Mouse (Mus musculus): ENCODE measurements around the gene Ssc5d. TPM values are rescaled to one million over a fixed set of nuclear protein-coding genes. Genes with fewer than 3 reads are reported as not detected.

Ssc5d gene
- 0.88 and 1.3 TPM in 2 replicates for polyA plus RNA-seq (2015; fragmentation: Nextera tagmentation; extraction: Ambion mirVana)

DNA sequence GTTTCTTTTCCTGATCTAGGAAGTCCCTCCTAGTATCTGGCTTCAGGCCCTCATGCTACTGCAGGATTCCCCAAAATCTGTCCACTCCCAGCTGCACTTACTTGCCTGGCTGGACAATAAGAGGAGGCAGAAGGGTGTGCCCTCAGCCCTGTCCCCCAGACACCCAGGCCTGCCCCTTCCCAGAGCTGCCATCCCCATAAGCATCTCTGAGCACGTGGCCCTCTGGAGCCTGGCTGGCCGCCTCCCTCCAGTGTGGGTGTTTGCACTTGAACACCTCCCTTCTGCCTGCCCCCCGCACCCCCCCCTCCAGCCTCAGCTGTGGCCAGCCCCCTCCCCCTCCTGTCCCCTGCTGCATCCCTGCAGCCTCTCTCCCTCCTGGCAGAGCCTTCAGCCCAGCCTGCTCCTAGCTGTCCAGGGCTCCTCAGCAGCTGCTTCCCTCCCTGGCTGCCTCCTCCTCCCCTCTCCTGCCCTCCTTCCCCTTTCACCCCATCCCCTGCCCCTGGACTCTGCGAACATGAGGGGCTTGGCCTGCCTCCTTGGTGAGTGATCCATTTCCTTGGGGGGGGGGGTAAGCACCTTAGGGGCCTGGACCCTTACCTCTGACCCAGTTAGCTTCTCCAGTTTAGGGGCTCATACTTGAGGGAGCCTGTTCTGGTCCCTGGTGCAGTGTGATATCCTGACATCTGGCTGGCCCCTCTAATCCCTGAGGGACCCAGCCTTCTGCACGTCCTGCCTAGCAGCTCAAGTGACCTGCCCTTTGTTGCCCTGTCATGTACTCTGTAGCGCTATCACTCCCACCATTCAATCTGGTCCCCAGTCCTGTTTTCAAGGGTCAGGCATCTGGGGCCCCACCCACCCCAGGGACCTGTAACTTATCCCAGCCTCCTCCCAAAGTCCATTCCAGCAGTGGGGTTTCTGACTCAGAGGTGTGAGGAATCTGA is at the start of gene Ssc5d:
Gene Ssc5d (plus strand): TSS at position 345 of the 941 bp plus-strand sequence.

GRCm38 (mm10) chr7:4876753-4877221 is 48.8 kb upstream of the Ssc5d start, which contains the start of gene Isoc2a:
Isoc2a (plus strand) TSS chr7:4877153.

DNA sequence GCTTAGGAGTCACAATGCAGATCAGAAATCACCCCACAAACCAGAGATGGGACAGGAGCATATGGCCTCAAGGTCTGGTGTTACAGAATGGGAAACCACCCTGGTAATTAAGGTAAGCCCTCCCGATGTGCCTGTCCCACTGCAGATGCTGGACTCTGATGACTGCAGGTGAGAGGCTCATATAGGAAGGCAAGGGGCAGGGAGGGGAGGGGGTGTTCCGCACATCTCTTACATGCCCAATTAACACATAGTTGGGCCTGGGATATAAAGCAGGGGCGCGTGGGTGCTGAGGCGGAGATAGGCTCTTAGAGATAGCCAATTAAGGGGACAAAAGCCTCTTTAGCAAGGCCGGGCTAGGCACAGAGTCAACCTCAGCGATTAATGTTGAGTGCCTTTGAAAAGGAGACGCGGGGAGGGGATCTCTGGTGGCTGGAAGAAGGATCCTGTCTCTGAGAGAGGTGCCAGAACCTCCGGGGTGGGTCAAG is 19.1 kb upstream of the Ssc5d start, which contains the start of gene Gm36210:
Gene Gm36210 (minus strand): TSS at position 51 of the 485 bp plus-strand sequence.

GRCm38 (mm10) chr7:4915007-4915665 is 10.4 kb upstream of the Ssc5d start, which contains the start of gene Zfp628:
Zfp628 (plus strand) TSS chr7:4915217.

DNA sequence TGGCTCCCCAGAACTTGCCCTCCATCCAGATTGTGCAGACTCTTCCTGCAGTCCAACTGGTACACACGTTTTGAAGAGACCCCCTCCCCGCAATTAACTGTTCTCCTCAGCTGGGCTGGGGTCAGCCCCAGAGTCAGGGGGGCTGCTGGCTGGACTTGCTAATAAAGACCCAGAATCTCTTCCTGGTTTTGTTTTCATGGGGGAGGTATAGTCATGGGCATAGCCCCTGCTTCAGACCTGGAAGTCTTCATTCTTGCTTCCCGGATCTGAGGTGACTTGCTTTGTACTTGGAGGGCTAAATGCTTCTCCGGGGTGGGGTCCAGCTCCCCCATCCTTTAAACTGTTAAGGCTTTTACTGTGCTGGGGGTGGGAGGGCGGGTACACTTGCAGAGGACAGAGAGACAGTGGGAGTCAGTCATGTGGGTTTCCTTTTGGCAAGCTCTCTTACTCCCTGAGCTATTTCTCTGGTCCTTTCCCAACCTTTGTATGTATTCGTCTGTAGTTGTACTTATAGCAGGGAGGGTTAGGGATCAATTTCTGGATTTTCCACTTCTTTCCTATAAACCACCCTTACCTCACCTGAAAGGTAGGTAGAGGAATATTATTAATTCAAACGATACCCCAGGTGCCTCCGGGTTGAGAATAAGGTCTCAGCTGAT is 3.6 kb upstream of the Ssc5d start, which contains the start of gene Nat14:
Gene Nat14 (plus strand): TSS at position 205 of the 659 bp plus-strand sequence.

GRCm38 (mm10) chr7:4964272-4964671 is 38.7 kb downstream of the Ssc5d start, which contains the start of gene Sbk2:
Sbk2 (minus strand) TSS chr7:4964406.

GRCm38 (mm10) chr7:4971068-4971467 is 45.5 kb downstream of the Ssc5d start, which contains the start of gene Sbk3:
Sbk3 (minus strand) TSS chr7:4971168.

Other genes starting within 250 kb of the Ssc5d start
- 159 and 162 TPM in 2 replicates for gene Hspbp1, start 240.7 kb upstream of the Ssc5d start, polyA plus RNA-seq (2015; fragmentation: Nextera tagmentation; extraction: Ambion mirVana)
- 9.4 and 9.6 TPM in 2 replicates for gene Brsk1, start 235.2 kb upstream of the Ssc5d start, polyA plus RNA-seq (2015; fragmentation: Nextera tagmentation; extraction: Ambion mirVana)
- 0.13 TPM in 1 of 2 replicates, not detected in the other for gene Tmem150b, start 200.5 kb upstream of the Ssc5d start, polyA plus RNA-seq (2015; fragmentation: Nextera tagmentation; extraction: Ambion mirVana)
- 27.9 and 32.2 TPM in 2 replicates for gene Kmt5c, start 185.7 kb upstream of the Ssc5d start, polyA plus RNA-seq (2015; fragmentation: Nextera tagmentation; extraction: Ambion mirVana)
- 64.8 and 72.7 TPM in 2 replicates for gene Cox6b2, start 172.7 kb upstream of the Ssc5d start, polyA plus RNA-seq (2015; fragmentation: Nextera tagmentation; extraction: Ambion mirVana)
- gene Fam71e2, start 154.5 kb upstream of the Ssc5d start, polyA plus RNA-seq (2015; fragmentation: Nextera tagmentation; extraction: Ambion mirVana) = not detected in 2 replicates
- 1.3 and 1.4 TPM in 2 replicates for gene Il11, start 142.9 kb upstream of the Ssc5d start, polyA plus RNA-seq (2015; fragmentation: Nextera tagmentation; extraction: Ambion mirVana)
- not detected in 2 replicates for gene Tmem190, start 142.8 kb upstream of the Ssc5d start, polyA plus RNA-seq (2015; fragmentation: Nextera tagmentation; extraction: Ambion mirVana)
- 15.1 and 19.9 TPM in 2 replicates for gene Tmem238, start 136.1 kb upstream of the Ssc5d start, polyA plus RNA-seq (2015; fragmentation: Nextera tagmentation; extraction: Ambion mirVana)
- gene Rpl28, start 132.9 kb upstream of the Ssc5d start, polyA plus RNA-seq (2015; fragmentation: Nextera tagmentation; extraction: Ambion mirVana) = 306 and 332 TPM in 2 replicates
- gene Ube2s, start 113.2 kb upstream of the Ssc5d start, polyA plus RNA-seq (2015; fragmentation: Nextera tagmentation; extraction: Ambion mirVana) = 236 and 237 TPM in 2 replicates
- 8.2 and 11.1 TPM in 2 replicates for gene Shisa7, start 81.1 kb upstream of the Ssc5d start, polyA plus RNA-seq (2015; fragmentation: Nextera tagmentation; extraction: Ambion mirVana)
- 3.1 and 4.0 TPM in 2 replicates for gene Isoc2b, start 55.5 kb upstream of the Ssc5d start, polyA plus RNA-seq (2015; fragmentation: Nextera tagmentation; extraction: Ambion mirVana)
- 0.85 and 0.86 TPM in 2 replicates for gene Isoc2a, start 48.6 kb upstream of the Ssc5d start, polyA plus RNA-seq (2015; fragmentation: Nextera tagmentation; extraction: Ambion mirVana)
- gene Gm36210, start 19.3 kb upstream of the Ssc5d start, polyA plus RNA-seq (2015; fragmentation: Nextera tagmentation; extraction: Ambion mirVana) = 0.42 TPM in 1 of 2 replicates, not detected in the other
- 3.0 and 4.2 TPM in 2 replicates for gene Zfp628, start 10.6 kb upstream of the Ssc5d start, polyA plus RNA-seq (2015; fragmentation: Nextera tagmentation; extraction: Ambion mirVana)
- 35.0 and 39.1 TPM in 2 replicates for gene Nat14, start 3.8 kb upstream of the Ssc5d start, polyA plus RNA-seq (2015; fragmentation: Nextera tagmentation; extraction: Ambion mirVana)
- not detected in 2 replicates for gene Sbk2, start 38.6 kb downstream of the Ssc5d start, polyA plus RNA-seq (2015; fragmentation: Nextera tagmentation; extraction: Ambion mirVana)
- gene Sbk3, start 45.4 kb downstream of the Ssc5d start, polyA plus RNA-seq (2015; fragmentation: Nextera tagmentation; extraction: Ambion mirVana) = 0.12 and 0.25 TPM in 2 replicates
- gene Zfp579, start 70.4 kb downstream of the Ssc5d start, polyA plus RNA-seq (2015; fragmentation: Nextera tagmentation; extraction: Ambion mirVana) = 37.5 and 40.0 TPM in 2 replicates
- gene Zfp524, start 88.6 kb downstream of the Ssc5d start, polyA plus RNA-seq (2015; fragmentation: Nextera tagmentation; extraction: Ambion mirVana) = 5.8 and 6.8 TPM in 2 replicates
- 22.9 and 26.6 TPM in 2 replicates for gene Fiz1, start 88.9 kb downstream of the Ssc5d start, polyA plus RNA-seq (2015; fragmentation: Nextera tagmentation; extraction: Ambion mirVana)
- 1.3 and 2.1 TPM in 2 replicates for gene Gm44973, start 89.7 kb downstream of the Ssc5d start, polyA plus RNA-seq (2015; fragmentation: Nextera tagmentation; extraction: Ambion mirVana)
- 5.1 and 5.6 TPM in 2 replicates for gene Zfp865, start 94.6 kb downstream of the Ssc5d start, polyA plus RNA-seq (2015; fragmentation: Nextera tagmentation; extraction: Ambion mirVana)
- gene Ccdc106, start 94.8 kb downstream of the Ssc5d start, polyA plus RNA-seq (2015; fragmentation: Nextera tagmentation; extraction: Ambion mirVana) = 72.3 and 78.9 TPM in 2 replicates
- gene 4632433K11Rik, start 108.3 kb downstream of the Ssc5d start, polyA plus RNA-seq (2015; fragmentation: Nextera tagmentation; extraction: Ambion mirVana) = not detected in 2 replicates
- gene Zfp784, start 112.7 kb downstream of the Ssc5d start, polyA plus RNA-seq (2015; fragmentation: Nextera tagmentation; extraction: Ambion mirVana) = 6.1 and 7.8 TPM in 2 replicates
- gene Zfp580, start 125.8 kb downstream of the Ssc5d start, polyA plus RNA-seq (2015; fragmentation: Nextera tagmentation; extraction: Ambion mirVana) = 128 and 133 TPM in 2 replicates
- 72.7 and 76.9 TPM in 2 replicates for gene U2af2, start 136.4 kb downstream of the Ssc5d start, polyA plus RNA-seq (2015; fragmentation: Nextera tagmentation; extraction: Ambion mirVana)
- 93.4 and 120 TPM in 2 replicates for gene Epn1, start 154.4 kb downstream of the Ssc5d start, polyA plus RNA-seq (2015; fragmentation: Nextera tagmentation; extraction: Ambion mirVana)
- not detected in 2 replicates for gene Rfpl4, start 191.2 kb downstream of the Ssc5d start, polyA plus RNA-seq (2015; fragmentation: Nextera tagmentation; extraction: Ambion mirVana)
- gene Rasl2-9, start 200.2 kb downstream of the Ssc5d start, polyA plus RNA-seq (2015; fragmentation: Nextera tagmentation; extraction: Ambion mirVana) = 0.81 and 0.85 TPM in 2 replicates
- not detected in 2 replicates for gene Vmn1r55, start 223.9 kb downstream of the Ssc5d start, polyA plus RNA-seq (2015; fragmentation: Nextera tagmentation; extraction: Ambion mirVana)

Measured in neural tube, postnatal 0 days (tissue).